Mouse (Mus musculus) v-Abl transformed pro-B cells (cell line): ENCODE results near the gene Sult2b1.

Source experiments
- in situ Hi-C, 2 experiments: fragments of 400-800 bp; cut with MboI; formaldehyde crosslinking; loops; one replicate each; pipeline ENCODE4 v1.15.1; 2025; ENCODE audit not compliant: unreplicated experiment in 2 of 2

Gene Sult2b1

GRCm38 (mm10) chr7:45782271-45782670 lies 2.2 kb downstream of the Sult2b1 start:
- in situ Hi-C loops: no loop called here

- in situ Hi-C loops: no loop called here
Measured at GRCm38 (mm10) chr7:45779081-45779641, 5.3 kb downstream of the Sult2b1 start.

GRCm38 (mm10) chr7:45775237-45775636 lies 9.2 kb downstream of the Sult2b1 start:
- in situ Hi-C loops: no loop called here

- in situ Hi-C loops: no loop called here
Measured at GRCm38 (mm10) chr7:45771101-45771500, 13.4 kb downstream of the Sult2b1 start.

GRCm38 (mm10) chr7:45770427-45771082 lies 13.9 kb downstream of the Sult2b1 start:
- in situ Hi-C loops: no loop called here

GRCm38 (mm10) chr7:45767500-45767899 lies 17.0 kb downstream of the Sult2b1 start:
- in situ Hi-C loops: no loop called here

GRCm38 (mm10) chr7:45766764-45767163 lies 17.7 kb downstream of the Sult2b1 start:
- in situ Hi-C loops: no loop called here

- in situ Hi-C loops: no loop called here
Measured at GRCm38 (mm10) chr7:45765995-45766394, 18.5 kb downstream of the Sult2b1 start.

- in situ Hi-C loops: no loop called here
Measured at GRCm38 (mm10) chr7:45760151-45760550, 24.3 kb downstream of the Sult2b1 start.

GRCm38 (mm10) chr7:45759400-45759799 lies 25.1 kb downstream of the Sult2b1 start:
- in situ Hi-C loops: no loop called here

- in situ Hi-C loops: no loop called here
Measured at GRCm38 (mm10) chr7:45755703-45756102, 28.8 kb downstream of the Sult2b1 start.

- in situ Hi-C loops: no loop called here
Measured at GRCm38 (mm10) chr7:45750162-45750561, 34.3 kb downstream of the Sult2b1 start.

- in situ Hi-C loops: loop anchor here in 1 of 2 experiments (25.0 kb wide), 1 partner anchor 463 kb away; no protein-coding TSS in a partner anchor
Measured at GRCm38 (mm10) chr7:45749401-45749800, 35.1 kb downstream of the Sult2b1 start.

GRCm38 (mm10) chr7:45748110-45748509 lies 36.4 kb downstream of the Sult2b1 start:
- in situ Hi-C loops: loop anchor here in 1 of 2 experiments (25.0 kb wide), 1 partner anchor 464 kb away; no protein-coding TSS in a partner anchor

GRCm38 (mm10) chr7:45747450-45747849 lies 37.0 kb downstream of the Sult2b1 start:
- in situ Hi-C loops: loop anchor here in 1 of 2 experiments (25.0 kb wide), 1 partner anchor 465 kb away; no protein-coding TSS in a partner anchor

- in situ Hi-C loops: loop anchor here in 1 of 2 experiments (25.0 kb wide), 1 partner anchor 466 kb away; no protein-coding TSS in a partner anchor
Measured at GRCm38 (mm10) chr7:45746518-45746917, 38.0 kb downstream of the Sult2b1 start.

- in situ Hi-C loops: loop anchor here in 1 of 2 experiments (25.0 kb wide), 1 partner anchor 468 kb away; no protein-coding TSS in a partner anchor
Measured at GRCm38 (mm10) chr7:45744387-45744786, 40.1 kb downstream of the Sult2b1 start.

GRCm38 (mm10) chr7:45742338-45742737 lies 42.1 kb downstream of the Sult2b1 start:
- in situ Hi-C loops: loop anchor here in 1 of 2 experiments (25.0 kb wide), 1 partner anchor 470 kb away; no protein-coding TSS in a partner anchor

- in situ Hi-C loops: loop anchor here in 1 of 2 experiments (25.0 kb wide), 1 partner anchor 471 kb away; no protein-coding TSS in a partner anchor
Measured at GRCm38 (mm10) chr7:45741777-45742176, 42.7 kb downstream of the Sult2b1 start.

- in situ Hi-C loops: loop anchor here in 1 of 2 experiments (25.0 kb wide), 1 partner anchor 471 kb away; no protein-coding TSS in a partner anchor
Measured at GRCm38 (mm10) chr7:45741308-45741707, 43.2 kb downstream of the Sult2b1 start.

GRCm38 (mm10) chr7:45739820-45740219 lies 44.6 kb downstream of the Sult2b1 start:
- in situ Hi-C loops: loop anchor here (5.0 to 25.0 kb wide), 4 partner anchors 62 to 472 kb away; no protein-coding TSS in a partner anchor
